In the genomic region with DNA sequence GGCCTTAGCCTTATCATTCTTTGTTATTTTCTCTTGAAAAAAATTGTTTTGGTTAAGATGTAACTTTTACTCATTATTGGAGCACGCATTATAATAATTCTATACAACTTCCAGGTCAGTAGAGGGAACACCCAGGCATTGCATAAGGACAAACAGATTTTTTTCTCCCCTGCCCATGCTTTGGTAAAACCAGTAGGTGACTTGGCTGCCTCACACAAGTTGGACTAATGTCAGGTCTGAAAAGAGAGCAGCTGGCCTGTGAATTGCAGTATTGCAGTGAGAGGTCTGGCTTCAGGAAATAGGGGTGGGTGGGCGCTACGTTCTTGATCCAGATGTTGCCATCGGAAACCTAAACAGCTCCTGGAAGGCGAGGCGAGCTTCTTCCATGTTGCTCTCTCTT, we compare ENCODE assay signal across 15 mouse cellular contexts. TPM values are rescaled to one million over a fixed set of nuclear protein-coding genes. Genes with fewer than 3 reads are reported as not detected.
"Had no signal": no experiment of that assay in that cellular context is flagged by ENCODE, and none has a peak within 500 bp of the region (broad histone marks: within the 10 kb centered on the region; RNA-seq: fewer than 3 reads in every experiment).

No protein-coding gene starts in this region.

- H3K4me3 ChIP-seq: left cerebral cortex, adult 2 months; limb, embryonic 12.5 days; liver, embryonic 13.5 days; midbrain, embryonic 15.5 days; myocyte; neural tube, embryonic 15.5 days had no signal

- H3K4me1 ChIP-seq: midbrain, embryonic 15.5 days; neural tube, embryonic 15.5 days had no signal

- H3K36me3 ChIP-seq: limb, embryonic 12.5 days; liver, embryonic 13.5 days; midbrain, embryonic 15.5 days; neural tube, embryonic 15.5 days had no signal

- H3K9ac ChIP-seq: limb, embryonic 12.5 days; liver, embryonic 13.5 days; midbrain, embryonic 15.5 days; neural tube, embryonic 15.5 days had no signal

- H3K27me3 ChIP-seq: limb, embryonic 12.5 days; liver, embryonic 13.5 days; midbrain, embryonic 15.5 days; neural tube, embryonic 15.5 days had no signal

- H3K9me3 ChIP-seq: limb, embryonic 12.5 days; liver, embryonic 13.5 days; midbrain, embryonic 15.5 days; neural tube, embryonic 15.5 days had no signal

- DNase-seq: kidney, adult 8-10 months; kidney, postnatal 25 days; liver, embryonic 13.5 days; lung, adult 2 months; lung, postnatal 14 days; right cerebral cortex, adult 18-20 months; right cerebral cortex, postnatal 25 days; thymus, postnatal 36 days had no signal

- ATAC-seq: inflammation-experienced regulatory T-cells, adult 6 months; intestine, postnatal 0 days; midbrain, embryonic 15.5 days had no signal

- H3K4me2 ChIP-seq: limb, embryonic 12.5 days; liver, embryonic 13.5 days; midbrain, embryonic 15.5 days; neural tube, embryonic 15.5 days had no signal

- H3K27ac ChIP-seq: left cerebral cortex, adult 2 months; limb, embryonic 12.5 days; liver, embryonic 13.5 days; midbrain, embryonic 15.5 days; neural tube, embryonic 15.5 days had no signal

RNA-seq across cellular contexts. Expression of a gene that starts 10.6 kb away (rescaled TPM):
- polyA plus RNA-seq: inflammation-experienced regulatory T-cells, adult 6 months had no signal
